Mouse (Mus musculus) intestine, postnatal 0 days (tissue): ENCODE measurements at regions not wholly inside any gene's neighbourhood (a gene's known extent, or its start where the extent isn't known, plus 50 kb on each side); places are given as distances from the start of the nearest gene placed in this dataset.
A peak's percentile ranks its signal among the peaks of the same experiment; 100 is the strongest.

Experiments
- ATAC-seq: fragments of 200-750 bp; cut with Nextera tagmentation; 2 replicates; pipeline ENCODE4 v1.8.0; 2017; ENCODE audit warnings: mild to moderate bottlenecking, moderate TSS enrichment, moderate library complexity
- H3K27ac ChIP-seq: fragments of 300-500 bp; sonication (generic); 2 replicates; pipeline ENCODE4 v1.5.1; 2014; ENCODE audit warnings: mild to moderate bottlenecking, low read depth, low read length, moderate library complexity
- H3K27me3 ChIP-seq: fragments of 300-500 bp; sonication (generic); replicated peaks from 2 replicates; pipeline ENCODE4 v1.6.1; 2014; ENCODE audit warnings: low read length, mixed read lengths; ENCODE audit not compliant: control insufficient read depth, insufficient read depth
- H3K36me3 ChIP-seq: fragments of 300-500 bp; sonication (generic); 2 replicates; pipeline ENCODE4 v1.6.1; 2014; ENCODE audit warnings: mild to moderate bottlenecking, moderate library complexity; ENCODE audit not compliant: control insufficient read depth, insufficient read depth
- H3K4me1 ChIP-seq: fragments of 300-500 bp; sonication (generic); replicated peaks from 2 replicates; pipeline ENCODE4 v1.6.1; 2014; ENCODE audit warnings: antibody characterized with exemption, low read length, mixed read lengths; ENCODE audit not compliant: control insufficient read depth, insufficient read depth
- H3K4me2 ChIP-seq: fragments of 300-500 bp; sonication (generic); replicated peaks from 2 replicates; pipeline ENCODE4 v1.6.1; 2014; ENCODE audit warnings: low read depth, mild to moderate bottlenecking, moderate library complexity
- H3K4me3 ChIP-seq: fragments of 300-500 bp; sonication (generic); 2 replicates; pipeline ENCODE4 v1.5.1; 2014; ENCODE audit warnings: low read depth, low read length
- H3K9ac ChIP-seq: fragments of 300-500 bp; sonication (generic); 2 replicates; pipeline ENCODE4 v1.6.1; 2014; ENCODE audit warnings: mild to moderate bottlenecking, low read depth, low read length
- H3K9me3 ChIP-seq: fragments of 300-500 bp; sonication (generic); 2 replicates; pipeline ENCODE4 v1.6.1; 2016; ENCODE audit warnings: mixed run types; ENCODE audit not compliant: control insufficient read depth
- CTCF ChIP-seq: sonication (generic); IDR thresholded peaks from 2 replicates; pipeline ENCODE4 v1.5.1; 2016; ENCODE audit warnings: low read depth, mild to moderate bottlenecking, control low read depth, antibody characterized with exemption, moderate library complexity
- WGBS: fragments of 180-500 bp; shearing (Covaris S2); extraction: QIAGEN DNeasy Blood & Tissue Kit; methylation state at CpG from one replicate; pipeline ENCODE4 v1.1.7; 2014; 5-methylcytosine and 5-hydroxymethylcytosine counted together

DNA sequence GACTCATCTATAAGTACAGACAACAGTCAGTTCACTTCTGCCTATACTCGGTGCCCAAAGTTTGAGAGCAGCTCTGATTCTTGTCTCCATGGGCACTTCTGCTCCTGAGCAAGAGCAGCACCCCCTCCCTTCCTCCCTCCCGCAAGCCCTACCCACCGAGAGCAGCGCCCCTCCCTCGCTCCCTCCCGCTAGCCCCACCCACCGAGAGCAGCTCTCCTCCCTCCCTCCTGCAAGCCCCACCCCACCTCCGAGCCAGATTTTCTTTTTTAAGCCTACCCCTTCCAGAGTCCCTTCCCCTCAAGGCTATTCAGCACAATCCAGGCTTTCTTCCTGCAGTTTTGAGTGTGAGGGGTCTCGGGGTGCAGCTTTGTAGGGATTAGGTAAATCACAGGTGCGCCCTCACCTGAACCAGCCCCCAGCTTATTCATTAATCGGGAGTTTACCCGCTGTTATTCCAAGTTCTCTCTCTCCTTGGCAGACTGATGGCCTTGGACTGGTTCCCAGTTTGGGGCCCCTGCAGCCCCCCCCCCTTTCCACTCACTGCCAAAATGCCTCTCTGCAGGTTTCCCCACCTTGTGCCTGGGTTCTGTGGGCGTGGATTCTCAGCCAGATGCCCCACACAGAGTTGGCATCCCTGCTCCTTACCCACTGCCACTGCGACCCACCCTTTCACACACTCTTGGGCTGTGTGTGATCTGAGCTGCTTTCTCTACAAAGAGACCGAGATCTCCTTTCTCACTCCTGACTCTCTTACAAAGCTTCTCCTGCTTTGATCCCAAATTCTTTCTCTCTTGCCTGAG, 132.9 kb downstream of the Ly86 start:
- ATAC-seq, result peak; percentile 70
- Histone ChIP-seq H3K4me3 (peak overlapping the region; percentile 31), H3K36me3 (no peaks in the 10 kb centered on the region), H3K27ac (peak overlapping the region; percentile 54), H3K9me3 (no peaks in the 10 kb centered on the region), H3K27me3 (no peaks in the 10 kb centered on the region), H3K4me1 (peaks cover 8% of the 10 kb centered on the region), H3K4me2 (peak overlapping the region; percentile 60), H3K9ac (0 out of 2 replicates have a peak overlapping the region, but pooled peaks have one; percentile 11)
- TF ChIP-seq CTCF, result no peak
- 3% methylated on average over 14 of the region's 15 CpGs for WGBS

GRCm38 (mm10) chr13:37479182-37479691, 134.2 kb downstream of the Ly86 start:
- H3K9me3 ChIP-seq, result no peaks in the 10 kb centered on the region

DNA sequence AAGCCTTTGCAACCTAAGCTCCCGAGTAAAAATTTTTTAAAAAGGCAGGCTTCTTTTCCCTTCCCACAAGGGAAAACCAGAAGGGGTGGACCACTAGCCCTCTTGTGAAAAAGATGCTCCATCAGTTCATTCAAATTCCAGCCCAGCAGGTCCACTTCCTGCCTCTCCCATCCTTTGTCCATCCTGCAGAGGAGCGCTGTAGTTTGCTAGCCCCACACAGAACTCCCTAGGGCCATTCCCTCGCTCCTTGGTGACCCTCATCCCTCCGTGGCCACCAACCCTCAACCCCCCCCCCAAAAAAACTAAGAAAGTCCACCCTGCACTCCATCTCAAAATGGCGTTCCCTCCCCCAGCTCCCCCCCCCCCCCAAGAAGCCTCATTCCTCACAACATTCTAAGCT, 136.5 kb downstream of the Ly86 start:
- peaks cover 5% of the 10 kb centered on the region; the same call in 1 of the 2 replicates for H3K4me1 ChIP-seq
- H3K9me3 ChIP-seq, result no peaks in the 10 kb centered on the region
- H3K27me3 ChIP-seq, result no peaks in the 10 kb centered on the region
- no peak for ATAC-seq
- no peak overlapping the region for H3K4me3 ChIP-seq
- no peaks in the 10 kb centered on the region for H3K36me3 ChIP-seq
- no peak overlapping the region for H3K27ac ChIP-seq
- 77% methylated on average over 5 of the region's 5 CpGs for WGBS
- no peak overlapping the region for H3K9ac ChIP-seq
- H3K4me2 ChIP-seq, result no peak overlapping the region
- no peak for TF ChIP-seq CTCF

More at GRCm38 (mm10) chr13:37479182-37479691, 134.2 kb downstream of the Ly86 start:
- H3K4me2 ChIP-seq, result no peak overlapping the region
- H3K36me3 ChIP-seq, result no peaks in the 10 kb centered on the region
- no peak for ATAC-seq
- H3K4me1 ChIP-seq, result peaks cover 8% of the 10 kb centered on the region
- WGBS, result 77% methylated on average over 7 of the region's 7 CpGs
- H3K27me3 ChIP-seq, result no peaks in the 10 kb centered on the region
- H3K4me3 ChIP-seq, result no peak overlapping the region
- TF ChIP-seq CTCF, result no peak
- H3K27ac ChIP-seq, result no peak overlapping the region
- no peak overlapping the region for H3K9ac ChIP-seq

DNA sequence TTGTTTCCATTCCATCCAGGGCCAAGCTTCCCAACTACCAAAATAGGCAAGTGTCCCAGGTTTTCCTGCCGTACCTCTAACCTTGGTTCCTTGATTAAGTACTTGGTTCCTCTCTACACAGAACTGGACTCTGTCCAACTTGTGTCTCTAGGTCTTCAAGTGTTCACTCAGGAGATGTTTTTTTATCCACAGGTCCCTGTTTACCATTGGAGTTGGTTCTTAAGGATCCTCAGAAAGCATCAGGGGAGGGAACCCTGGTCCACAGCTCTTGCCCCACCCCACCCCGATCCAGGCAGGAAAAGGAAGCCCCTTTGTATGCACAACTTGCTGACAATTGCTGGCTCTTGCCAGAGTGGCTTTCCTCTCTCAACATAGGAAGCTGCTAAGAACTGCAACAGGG, 137.0 kb downstream of the Ly86 start:
- 30% methylated on average over 2 of the region's 2 CpGs for WGBS
- no peak for ATAC-seq
- TF ChIP-seq CTCF, result no peak
- Histone ChIP-seq H3K4me2 (no peak overlapping the region), H3K27me3 (no peaks in the 10 kb centered on the region), H3K36me3 (no peaks in the 10 kb centered on the region), H3K4me3 (no peak overlapping the region), H3K4me1 (peaks cover 5% of the 10 kb centered on the region; the same call in 1 of the 2 replicates), H3K9ac (no peak overlapping the region), H3K9me3 (no peaks in the 10 kb centered on the region), H3K27ac (0 out of 2 replicates have a peak overlapping the region, but pooled peaks have one; percentile 41)

- 26% methylated on average over 10 of the region's 10 CpGs for WGBS
- H3K9ac ChIP-seq, result 0 out of 2 replicates have a peak overlapping the region, but pooled peaks have one; percentile 31
- no peak overlapping the region; the same call in 1 of the 2 replicates for H3K4me2 ChIP-seq
Observed at GRCm38 (mm10) chr13:37482589-37482988, 137.6 kb downstream of the Ly86 start.

More at GRCm38 (mm10) chr13:37482589-37482988, 137.6 kb downstream of the Ly86 start:
- no peaks in the 10 kb centered on the region for H3K9me3 ChIP-seq
- H3K4me3 ChIP-seq, result no peak overlapping the region
- H3K36me3 ChIP-seq, result no peaks in the 10 kb centered on the region
- TF ChIP-seq CTCF, result peak; percentile 72
- 0 out of 2 replicates have a peak, but pooled peaks have one; percentile 8 for ATAC-seq
- H3K4me1 ChIP-seq, result no peaks in the 10 kb centered on the region; the same call in 1 of the 2 replicates
- H3K27me3 ChIP-seq, result no peaks in the 10 kb centered on the region
- H3K27ac ChIP-seq, result peak overlapping the region; percentile 41; the same call in 1 of the 2 replicates
